In the genomic region with DNA sequence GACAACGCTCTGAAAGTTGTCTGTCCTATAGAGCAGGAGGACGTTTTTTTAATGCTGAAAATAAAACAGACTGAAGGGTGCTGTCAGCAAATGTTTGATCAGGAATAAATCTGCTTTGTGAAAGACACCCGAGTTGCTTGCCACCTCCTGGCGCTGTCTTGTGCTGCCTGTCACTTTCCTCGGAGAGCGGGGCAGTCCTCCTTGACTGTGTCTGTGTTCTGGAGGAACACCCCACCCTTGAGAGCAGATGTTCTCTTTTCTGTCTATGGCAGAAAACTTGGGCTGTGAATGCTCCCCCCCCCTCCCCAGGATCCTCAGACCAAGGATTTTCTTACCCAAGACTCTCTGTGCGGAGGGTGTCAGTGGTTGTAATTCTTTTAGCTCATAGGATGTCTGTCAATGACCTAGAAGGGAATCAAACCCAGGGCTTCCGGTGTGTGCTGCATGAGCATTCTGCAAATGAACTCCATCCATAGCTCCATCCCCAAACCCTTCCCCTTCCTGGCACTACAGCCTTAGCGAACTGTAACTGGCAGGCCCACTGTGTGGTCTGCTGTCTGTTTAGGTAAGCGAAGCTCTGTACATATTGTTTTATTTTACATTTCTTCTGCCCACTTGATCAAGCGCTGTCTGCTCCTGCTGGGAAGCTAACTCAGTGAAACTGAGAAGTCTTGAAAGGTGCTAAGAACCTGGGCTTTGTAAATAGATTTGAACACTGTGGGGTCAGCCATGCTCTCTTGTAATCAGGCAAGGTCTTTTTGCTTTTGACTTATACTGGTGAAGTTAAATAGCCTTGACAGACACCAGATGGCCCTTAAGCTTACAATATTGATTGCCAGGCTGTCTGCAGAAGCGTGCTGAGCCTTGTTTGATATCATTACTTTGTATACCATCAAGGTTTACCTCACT, we compare ENCODE assay signal across 15 mouse cellular contexts. TPM values are rescaled to one million over a fixed set of nuclear protein-coding genes. Genes with fewer than 3 reads are reported as not detected.
DNase-seq lines count a peak whose midpoint lies in the region; ATAC-seq lines count a peak whose summit lies in the region.
"Had no signal": no experiment of that assay in that cellular context is flagged by ENCODE, and none has a peak within 500 bp of the region (broad histone marks: within the 10 kb centered on the region; RNA-seq: fewer than 3 reads in every experiment).

No protein-coding gene starts in this region.

- no peaks in the 10 kb centered on the region for H3K36me3 ChIP-seq in forebrain, embryonic 13.5 days (ENCODE audit: poor library complexity, severe bottlenecking)
- H3K36me3 ChIP-seq in forebrain, embryonic 11.5 days (ENCODE audit: control insufficient read depth, insufficient read depth, low read length), result no peaks in the 10 kb centered on the region
- H3K36me3 ChIP-seq in midbrain, embryonic 12.5 days, result no peaks in the 10 kb centered on the region
- H3K36me3 ChIP-seq: embryonic facial prominence, embryonic 13.5 days; heart, embryonic 15.5 days had no signal

- H3K27me3 ChIP-seq in forebrain, embryonic 13.5 days, result no peaks in the 10 kb centered on the region
- no peaks in the 10 kb centered on the region for H3K27me3 ChIP-seq in forebrain, embryonic 11.5 days (ENCODE audit: control insufficient read depth, insufficient read depth, low read length)
- no peaks in the 10 kb centered on the region for H3K27me3 ChIP-seq in midbrain, embryonic 12.5 days
- H3K27me3 ChIP-seq: embryonic facial prominence, embryonic 13.5 days; heart, embryonic 15.5 days had no signal

- intact Hi-C loops in left cerebral cortex, postnatal 25 days (cut with DNase I), result no loop called here

- peak overlapping the region; percentile 19; the same call in 1 of the 2 replicates for H3K27ac ChIP-seq in forebrain, embryonic 13.5 days
- no peak overlapping the region for H3K27ac ChIP-seq in forebrain, embryonic 11.5 days (ENCODE audit: low read depth, low read length)
- 0 out of 2 replicates have a peak overlapping the region, but pooled peaks have one; percentile 1 for H3K27ac ChIP-seq in midbrain, embryonic 12.5 days (replicated peaks)
- H3K27ac ChIP-seq: embryonic facial prominence, embryonic 13.5 days; heart, embryonic 15.5 days; left cerebral cortex, adult 2 months; liver, embryonic 14.5 days had no signal

- WGBS in forebrain, embryonic 13.5 days, result 63% methylated on average over 12 of the region's 12 CpGs
- 75% methylated on average over 12 of the region's 12 CpGs for WGBS in forebrain, embryonic 11.5 days
- 60% methylated on average over 12 of the region's 12 CpGs for WGBS in midbrain, embryonic 12.5 days

- H3K9me3 ChIP-seq in forebrain, embryonic 13.5 days (replicated peaks), result no peaks in the 10 kb centered on the region
- no peaks in the 10 kb centered on the region for H3K9me3 ChIP-seq in forebrain, embryonic 11.5 days (ENCODE audit: control insufficient read depth, low read length)
- H3K9me3 ChIP-seq in midbrain, embryonic 12.5 days, result no peaks in the 10 kb centered on the region
- H3K9me3 ChIP-seq: embryonic facial prominence, embryonic 13.5 days; heart, embryonic 15.5 days had no signal

- H3K4me2 ChIP-seq in forebrain, embryonic 13.5 days, result no peak overlapping the region
- H3K4me2 ChIP-seq in forebrain, embryonic 11.5 days (ENCODE audit: low read depth, low read length, severe bottlenecking), result no peak overlapping the region
- H3K4me2 ChIP-seq in midbrain, embryonic 12.5 days (replicated peaks), result no peak overlapping the region
- H3K4me2 ChIP-seq: embryonic facial prominence, embryonic 13.5 days; heart, embryonic 15.5 days had no signal

- no peak overlapping the region for H3K9ac ChIP-seq in forebrain, embryonic 13.5 days
- no peak overlapping the region for H3K9ac ChIP-seq in forebrain, embryonic 11.5 days (ENCODE audit: low read length)
- H3K9ac ChIP-seq in midbrain, embryonic 12.5 days (replicated peaks), result no peak overlapping the region
- H3K9ac ChIP-seq: embryonic facial prominence, embryonic 13.5 days; heart, embryonic 15.5 days; liver, embryonic 14.5 days had no signal

- no peak overlapping the region for H3K4me3 ChIP-seq in forebrain, embryonic 13.5 days
- no peak overlapping the region for H3K4me3 ChIP-seq in forebrain, embryonic 11.5 days (ENCODE audit: low read depth, low read length)
- no peak overlapping the region for H3K4me3 ChIP-seq in midbrain, embryonic 12.5 days
- H3K4me3 ChIP-seq: embryonic facial prominence, embryonic 13.5 days; heart, embryonic 15.5 days; left cerebral cortex, adult 2 months had no signal

- H3K4me1 ChIP-seq in forebrain, embryonic 13.5 days, result no peaks in the 10 kb centered on the region
- H3K4me1 ChIP-seq in forebrain, embryonic 11.5 days (replicated peaks; ENCODE audit: control insufficient read depth, insufficient read depth, low read length), result no peaks in the 10 kb centered on the region
- peaks cover 6% of the 10 kb centered on the region; the same call in 1 of the 2 replicates for H3K4me1 ChIP-seq in midbrain, embryonic 12.5 days
- H3K4me1 ChIP-seq: embryonic facial prominence, embryonic 13.5 days had no signal

- no peak for DNase-seq in forebrain, embryonic 11.5 days (ENCODE audit: low spot score)
- peak; percentile 10 for DNase-seq in right cerebral cortex, postnatal 4 days
- no peak for DNase-seq in right cerebral cortex, postnatal 36 days (ENCODE audit: low spot score in 2 of 2)
- no peak for DNase-seq in left cerebral cortex, postnatal 25 days (ENCODE audit: low spot score in 2 of 2)
- DNase-seq in thymus, postnatal 14 days, result no peak
- DNase-seq: kidney, adult 9 months; lung, postnatal 4 days; right cerebral cortex, postnatal 25 days had no signal

- ATAC-seq in forebrain, embryonic 13.5 days, result peak; percentile 88
- no peak for ATAC-seq in forebrain, embryonic 11.5 days (replicated peaks; ENCODE audit: low FRiP score)
- peak; percentile 79 for ATAC-seq in midbrain, embryonic 12.5 days (ENCODE audit: low FRiP score, low read depth)
- ATAC-seq in frontal cortex, adult (ENCODE audit: low TSS enrichment), result no peak

RNA-seq across cellular contexts. Expression of a gene that starts 53.0 kb away (rescaled TPM):
- 20.7 and 22.5 TPM in 2 replicates for polyA plus RNA-seq in forebrain, embryonic 13.5 days (2015; fragmentation: Nextera tagmentation; extraction: Ambion mirVana)
- 18.5 and 18.9 TPM in 2 replicates for polyA plus RNA-seq in forebrain, embryonic 11.5 days (2014; fragmentation: Nextera tagmentation; extraction: Ambion mirVana)
- 20.4 and 24.4 TPM in 2 replicates for polyA plus RNA-seq in midbrain, embryonic 12.5 days (2016; fragmentation: Nextera tagmentation; extraction: Ambion mirVana)
- 10 to 100 TPM; 11.9 to 13.3 TPM for total RNA-seq in left cerebral cortex, postnatal 25 days (2021)

Comparison
In these comparisons a context has a peak if more than half of its experiments do, and no peak if none do; other contexts are left out.
1. ATAC-seq: peak in forebrain, embryonic 13.5 days (single experiment) and midbrain, embryonic 12.5 days (single experiment); none in forebrain, embryonic 11.5 days (single experiment) and frontal cortex, adult (single experiment).